Mouse (Mus musculus) liver, adult 2 months (tissue): ENCODE data around the gene Tmem231.

Source experiments
- CTCF ChIP-seq: fragments of 200-500 bp; IDR thresholded peaks from 2 replicates; pipeline ENCODE4 v1.5.1; 2011; ENCODE audit warnings: low read depth, low read length, control low read depth
- POLR2A ChIP-seq: fragments of 200-500 bp; IDR thresholded peaks from 2 replicates; pipeline ENCODE4 v1.6.1; 2011; ENCODE audit warnings: low read length, control low read depth; ENCODE audit not compliant: insufficient read depth; ENCODE audit errors: extremely low read depth

- TF ChIP-seq CTCF = no peak
- no peak for TF ChIP-seq POLR2A
These were observed 3.9 kb downstream of the Tmem231 start for GRCm38 (mm10) chr8:111929648-111930344.
